Mouse (Mus musculus) MEL-GATA-1-ER (cell line): ENCODE measurements around the gene Mrtfb.
"Not testable (repeated sequence)": the region's sequence is repeated elsewhere in the genome, so short reads cannot be mapped to it uniquely, and the experiment has no call there.

Experiments
- DNase-seq: peaks from one replicate; pipeline ENCODE4 v3.0.0-alpha.2; 2012; ENCODE audit warnings: low read depth; ENCODE audit errors: extremely low read depth

Gene Mrtfb

DNA sequence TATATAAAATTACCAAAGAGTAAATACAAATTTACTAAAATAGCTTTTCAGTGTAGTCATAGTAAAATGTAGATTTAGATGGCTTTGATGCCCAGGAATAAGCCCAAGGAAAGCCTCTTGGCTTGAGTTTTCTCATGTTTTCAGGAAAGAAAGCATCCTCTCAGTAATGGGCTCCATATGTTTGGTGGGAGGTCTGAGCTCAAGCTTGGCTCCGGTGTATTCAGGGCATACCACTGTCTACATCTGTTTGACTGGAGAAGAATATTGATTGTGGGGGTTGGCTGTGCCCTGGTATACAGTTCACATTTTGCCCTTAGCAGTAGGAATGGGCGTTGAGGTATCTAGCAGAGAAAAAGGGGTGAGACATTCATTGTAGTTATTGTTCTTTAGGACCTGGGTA lies 13.1 kb downstream of the Mrtfb start:
- no peak for DNase-seq

DNA sequence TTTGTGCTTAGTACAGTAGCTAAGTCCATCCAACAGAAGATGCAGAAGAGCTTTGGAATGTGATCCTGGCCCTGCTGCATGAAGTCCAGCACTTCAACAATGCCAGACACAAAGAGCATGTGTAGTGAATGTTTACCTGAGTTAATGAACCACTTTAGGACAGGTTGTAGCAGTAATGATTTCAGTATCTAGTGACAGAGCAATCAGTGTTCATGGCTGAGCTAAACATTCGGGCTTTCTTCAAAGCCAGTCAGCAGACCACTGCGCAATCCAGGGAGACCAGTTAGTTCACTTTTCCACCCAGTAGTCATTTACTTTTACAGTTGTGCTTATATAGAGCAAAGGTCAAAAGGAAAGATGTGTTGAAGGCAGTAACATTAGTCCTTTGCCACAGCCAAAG lies 20.0 kb downstream of the Mrtfb start:
- DNase-seq = no peak

DNA sequence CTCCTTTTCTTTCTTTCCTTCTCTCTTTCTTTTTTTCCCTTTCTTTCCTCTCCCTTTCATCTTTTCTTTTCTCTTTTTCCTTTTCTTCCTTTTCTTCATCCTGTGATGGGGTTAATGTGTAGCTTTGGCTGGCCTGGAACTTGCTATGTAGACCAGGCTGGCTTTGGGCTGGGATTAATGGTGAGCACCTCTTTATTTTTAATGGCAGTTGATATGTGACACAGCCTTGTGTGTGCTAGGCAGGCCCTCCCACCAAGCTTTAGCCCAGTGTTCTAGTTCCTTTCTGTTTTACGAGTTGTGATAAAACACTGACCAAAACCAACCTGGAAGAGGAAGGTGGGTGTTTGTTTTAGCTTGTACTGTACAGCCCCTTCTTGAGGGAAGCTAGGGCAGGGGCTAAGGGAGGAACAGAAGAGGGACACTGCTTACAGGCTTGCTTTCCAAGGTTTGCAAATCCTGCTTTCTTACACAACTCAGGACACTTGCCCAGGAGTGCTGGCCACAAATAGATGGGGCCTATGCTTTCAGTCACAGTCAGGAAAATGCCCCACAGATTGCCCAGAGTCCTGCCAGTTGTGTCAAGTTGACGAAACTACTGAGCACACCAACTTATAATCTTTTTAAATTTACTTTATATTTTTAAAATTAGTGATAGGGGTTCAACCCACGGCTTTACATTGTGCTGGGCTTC lies 20.6 kb downstream of the Mrtfb start:
- no peak for DNase-seq

DNA sequence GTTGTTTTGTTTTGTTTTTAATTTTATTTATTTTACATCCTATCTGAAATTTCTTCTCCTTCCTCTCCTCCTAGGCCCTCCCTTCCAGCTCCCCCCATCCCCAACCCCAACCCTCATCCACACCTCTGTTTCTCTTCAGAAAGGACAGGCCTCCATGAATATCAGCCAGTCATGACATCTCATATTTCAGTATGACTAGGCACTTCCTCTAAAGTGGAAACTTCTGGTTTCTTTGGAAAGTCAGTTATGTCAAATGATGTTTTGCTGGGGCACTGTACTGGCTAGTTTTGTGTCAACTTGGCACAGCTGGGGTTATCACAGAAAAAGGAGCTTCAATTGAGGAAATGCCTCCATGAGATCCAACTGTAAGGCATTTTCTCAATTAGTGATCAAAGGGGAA lies 30.1 kb downstream of the Mrtfb start:
- peak; percentile 12 for DNase-seq

DNA sequence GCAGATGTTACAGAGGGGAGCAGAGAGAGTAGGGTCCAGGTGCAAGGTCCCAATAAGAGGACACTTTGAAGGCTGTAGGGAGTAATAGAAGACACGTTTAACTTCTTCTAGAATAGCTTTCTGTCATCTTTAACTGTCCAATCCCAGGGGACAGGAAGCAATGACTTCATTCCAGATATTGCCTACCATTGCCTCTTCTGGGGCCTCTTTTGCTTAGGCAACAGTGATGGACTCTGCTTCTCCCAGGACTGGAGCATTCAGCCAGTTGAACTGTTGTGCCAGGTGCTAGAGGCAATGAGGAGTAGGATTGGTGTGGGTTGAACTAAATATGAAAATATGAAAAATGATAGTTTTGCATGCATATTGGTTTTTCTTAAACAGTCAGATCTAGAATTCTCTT lies 41.6 kb downstream of the Mrtfb start:
- no peak for DNase-seq

DNA sequence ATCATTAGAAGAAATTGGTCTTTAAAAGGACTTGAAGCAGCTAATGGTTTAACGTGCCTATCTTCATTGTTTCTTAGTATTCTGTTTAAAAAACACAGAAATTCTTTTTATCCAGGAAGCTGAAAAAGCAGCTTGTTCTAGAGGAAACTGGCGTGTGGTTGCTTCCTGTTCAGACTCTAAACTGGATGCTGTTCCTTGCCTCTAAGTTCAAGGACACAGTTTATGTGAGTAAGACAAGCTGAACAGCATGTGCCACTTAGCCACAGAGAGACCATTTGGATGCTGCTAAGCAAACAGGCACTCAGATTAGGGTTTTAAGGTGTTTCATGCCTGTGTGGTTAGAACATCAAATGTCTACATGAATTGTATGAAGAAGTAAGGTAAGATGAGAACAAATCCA lies 42.7 kb downstream of the Mrtfb start:
- DNase-seq = no peak

DNA sequence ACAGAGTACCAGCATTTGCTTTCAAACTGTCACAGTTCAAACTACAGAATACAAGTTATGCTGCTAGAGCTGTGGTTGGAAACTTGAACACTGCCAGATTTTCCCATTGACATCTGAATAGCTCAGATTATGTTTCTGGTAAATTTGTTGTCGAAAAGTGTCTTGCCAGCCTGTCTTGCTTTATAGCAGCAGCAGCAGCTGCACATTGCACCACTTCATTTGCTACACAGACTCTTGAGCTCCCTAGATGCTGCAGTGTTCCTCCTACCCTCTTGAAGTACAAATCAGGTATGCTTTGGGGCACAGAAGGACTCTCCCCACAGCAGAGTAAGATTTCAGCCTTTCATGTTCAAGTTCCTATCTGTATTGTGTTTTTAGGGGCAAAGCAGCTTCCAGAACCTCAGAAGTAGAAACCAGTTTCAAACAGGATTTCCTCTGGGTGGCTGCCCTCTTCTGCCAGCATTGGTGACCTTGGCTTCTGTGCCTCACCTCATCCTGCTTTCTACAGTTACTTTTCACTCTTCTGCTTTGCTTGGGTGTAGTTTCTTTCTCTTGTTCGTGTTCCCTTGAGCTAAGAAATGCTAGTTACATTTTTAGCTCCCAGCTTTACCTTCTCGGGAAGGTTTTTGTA lies 49.9 kb downstream of the Mrtfb start:
- no peak for DNase-seq

DNA sequence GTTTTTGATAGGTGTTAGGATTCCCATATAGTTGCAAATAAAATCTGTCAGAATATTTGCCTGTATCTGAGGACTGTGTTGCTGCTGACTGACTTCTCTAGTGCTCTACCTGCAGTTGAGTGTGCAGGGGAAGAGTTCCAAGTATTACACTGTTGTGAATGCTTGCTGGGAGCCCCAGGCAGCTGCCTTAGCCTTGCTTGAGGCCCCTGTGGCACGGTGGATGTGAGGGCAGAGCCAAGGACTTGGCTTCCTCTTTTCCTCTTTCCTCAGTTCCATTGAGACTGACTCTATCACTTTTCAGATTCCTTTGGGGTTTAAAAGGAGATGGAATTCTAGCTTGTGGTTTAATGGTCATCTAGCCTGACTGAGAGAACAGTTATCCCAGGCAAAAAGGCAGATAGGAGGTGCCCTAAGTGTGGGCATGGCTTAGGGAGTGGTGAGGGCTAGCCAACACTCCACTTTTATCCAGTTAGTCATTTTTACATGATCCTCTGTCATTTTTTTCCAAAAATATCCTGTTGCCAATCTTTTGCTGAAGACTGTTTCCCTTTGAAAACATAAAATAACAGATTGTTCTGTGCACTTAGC lies 53.9 kb downstream of the Mrtfb start:
- DNase-seq = no peak

DNA sequence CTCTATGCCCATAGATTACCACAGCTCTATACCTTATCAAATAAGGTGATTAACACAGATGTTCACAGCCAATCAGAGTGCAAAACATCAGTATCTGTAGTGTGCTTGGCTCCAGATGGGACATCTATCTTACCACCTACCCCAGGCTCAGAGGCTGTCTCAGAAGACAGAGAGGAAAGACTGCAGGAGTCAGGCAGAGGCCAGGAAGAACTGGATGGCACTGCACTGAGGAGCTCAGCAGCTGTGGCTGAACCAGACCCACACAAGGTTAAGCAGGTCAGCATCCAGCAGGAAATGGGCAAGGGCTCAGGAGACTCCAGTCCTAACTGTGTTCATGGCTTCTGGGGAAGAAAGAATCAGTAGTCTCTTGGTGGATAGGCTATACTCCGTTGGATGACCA lies 55.1 kb downstream of the Mrtfb start:
- no peak for DNase-seq

DNA sequence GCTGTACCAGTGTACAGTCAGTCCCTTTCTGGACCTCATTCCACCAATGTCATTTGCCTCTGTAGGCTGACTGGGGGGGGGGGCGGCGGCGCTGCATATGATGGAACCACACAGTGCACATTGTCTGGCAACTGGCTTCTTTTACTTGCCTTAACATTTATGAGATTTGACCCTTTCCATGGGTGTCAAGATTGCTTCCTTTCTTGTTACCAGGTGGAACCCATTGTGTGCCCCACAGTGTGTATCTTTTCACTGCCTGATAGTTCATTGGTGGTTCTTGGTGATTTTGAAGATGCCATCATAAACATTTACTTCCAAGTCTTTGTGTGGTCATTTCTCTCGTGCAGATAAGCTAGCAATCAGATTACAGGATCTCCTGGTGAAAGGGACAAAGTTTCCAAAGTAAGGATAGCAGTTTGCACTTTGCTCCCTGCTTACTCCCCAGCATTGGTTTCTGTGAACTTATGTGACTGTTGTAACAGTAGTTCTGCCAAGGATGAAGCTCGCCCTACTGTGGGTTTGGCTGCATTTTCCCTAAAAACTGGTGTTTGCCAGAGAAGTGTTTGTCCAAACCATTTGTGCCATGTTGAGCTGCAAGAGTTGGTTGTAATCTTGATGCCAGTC lies 56.9 kb downstream of the Mrtfb start:
- DNase-seq = no peak

DNA sequence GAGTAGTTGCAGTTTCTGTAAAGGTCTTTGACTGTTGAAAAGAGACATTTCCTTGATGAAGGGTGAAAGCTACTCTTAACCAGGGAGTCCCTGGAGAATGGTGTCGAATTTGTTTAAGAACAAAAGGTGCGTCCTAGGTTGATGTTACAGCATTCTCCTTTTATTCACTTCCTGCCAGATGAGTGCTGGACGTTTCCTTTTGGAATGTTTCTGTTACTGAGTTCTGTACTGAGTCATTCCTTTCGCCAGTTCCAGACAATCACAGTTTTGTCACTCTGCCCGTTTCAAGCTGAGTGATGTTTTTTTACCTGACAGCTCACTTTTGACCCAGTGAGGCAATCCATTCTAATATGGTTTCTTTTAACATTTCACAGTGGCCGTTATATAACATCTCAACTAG lies 67.5 kb downstream of the Mrtfb start:
- DNase-seq = no peak

DNA sequence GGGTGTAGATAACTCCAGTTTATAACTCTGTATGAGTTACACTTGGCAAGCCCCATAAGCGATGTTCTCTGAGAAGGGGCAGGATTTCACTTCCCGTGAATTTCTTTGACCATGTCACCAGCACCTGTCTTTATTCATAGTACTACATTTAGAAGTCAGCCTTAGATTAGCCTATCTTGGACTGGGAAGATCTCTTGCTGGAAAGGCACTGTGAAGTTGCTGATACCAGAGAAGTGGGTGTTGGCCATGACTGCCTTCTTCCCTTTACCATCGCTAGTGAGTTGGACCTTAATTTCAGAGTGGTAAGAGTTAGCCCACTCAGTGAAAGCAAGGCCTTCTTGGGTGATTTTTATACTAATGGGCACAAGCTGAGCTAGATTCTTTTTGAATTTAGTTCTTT lies 70.3 kb downstream of the Mrtfb start:
- no peak for DNase-seq

DNA sequence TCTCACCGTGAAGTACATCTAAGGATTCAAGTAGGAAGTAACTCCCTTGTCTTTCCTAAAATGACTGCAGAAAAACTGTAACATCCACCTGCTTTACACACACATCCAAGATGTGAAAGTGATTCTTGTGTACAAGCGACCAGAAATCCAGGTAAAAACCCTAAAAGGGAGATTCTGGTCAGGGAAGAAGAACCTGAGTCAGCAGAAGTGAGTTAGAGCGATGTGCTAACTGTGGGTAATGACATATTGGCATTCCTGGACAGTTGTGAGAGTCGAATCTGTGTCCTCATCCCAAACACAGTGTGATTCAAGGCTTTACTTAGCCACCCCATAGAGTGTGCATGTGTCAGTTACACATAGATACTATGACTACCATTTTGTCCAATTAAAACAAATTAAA lies 72.4 kb downstream of the Mrtfb start:
- DNase-seq = no peak

DNA sequence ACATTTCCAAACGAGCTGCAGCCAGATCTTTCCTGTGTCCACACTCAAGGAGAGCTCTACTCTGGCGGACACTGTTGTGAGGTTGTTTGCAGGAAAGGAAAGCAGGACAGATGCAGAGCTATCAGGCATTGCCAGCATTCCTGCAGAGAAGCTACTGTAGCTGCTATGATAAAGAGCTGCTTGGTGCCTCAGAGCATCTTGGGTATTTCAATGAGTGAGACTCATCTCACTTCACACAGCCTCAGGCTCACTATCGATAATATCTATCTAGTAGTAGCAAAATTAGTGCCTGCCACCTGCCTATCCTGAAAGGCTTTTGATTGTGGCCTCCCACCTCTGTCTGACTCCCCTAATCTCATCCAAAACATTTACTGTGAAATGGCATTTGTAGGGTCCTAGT lies 73.4 kb downstream of the Mrtfb start:
- no peak for DNase-seq

DNA sequence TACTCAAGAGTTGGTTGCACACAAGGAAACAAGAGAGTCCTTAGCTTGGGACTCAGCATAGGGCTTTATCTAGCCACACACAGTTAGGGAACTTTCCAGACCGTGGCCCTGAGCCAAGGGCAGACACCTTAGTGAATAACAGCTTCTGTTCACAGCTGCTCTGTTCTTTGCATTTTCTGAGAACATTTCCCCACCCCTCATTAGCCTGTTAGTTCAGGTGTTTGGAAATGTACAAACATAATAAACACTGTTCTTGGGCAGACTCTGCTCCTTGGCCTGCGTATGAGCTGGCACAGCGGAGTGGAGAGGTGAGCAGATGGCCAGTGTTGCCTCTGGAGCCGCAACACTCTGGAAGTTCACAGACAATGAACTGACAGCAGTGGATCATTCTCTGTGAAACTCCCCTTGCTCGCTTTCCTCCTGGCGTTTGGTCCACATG lies 74.0 kb downstream of the Mrtfb start:
- peak; percentile 36 for DNase-seq

DNA sequence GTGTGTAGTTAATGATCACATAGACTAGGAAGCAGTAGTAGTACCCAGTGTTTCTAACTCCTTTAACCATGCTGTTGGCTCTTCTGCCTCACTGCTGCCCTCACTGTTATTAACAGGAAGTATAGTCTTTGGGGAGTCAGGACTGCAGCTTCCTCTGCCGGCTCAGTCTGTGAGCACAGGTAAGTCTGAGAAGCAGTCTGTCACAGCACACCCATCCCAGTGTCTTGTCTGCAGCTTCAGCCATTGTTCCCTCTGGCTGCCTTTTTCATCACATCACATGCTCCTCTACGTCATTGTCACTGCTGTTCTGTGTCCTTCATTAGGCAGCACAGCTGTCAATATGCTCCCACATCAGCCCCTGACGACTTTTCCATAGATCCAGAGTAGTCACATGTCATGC lies 75.6 kb downstream of the Mrtfb start:
- DNase-seq = no peak

DNA sequence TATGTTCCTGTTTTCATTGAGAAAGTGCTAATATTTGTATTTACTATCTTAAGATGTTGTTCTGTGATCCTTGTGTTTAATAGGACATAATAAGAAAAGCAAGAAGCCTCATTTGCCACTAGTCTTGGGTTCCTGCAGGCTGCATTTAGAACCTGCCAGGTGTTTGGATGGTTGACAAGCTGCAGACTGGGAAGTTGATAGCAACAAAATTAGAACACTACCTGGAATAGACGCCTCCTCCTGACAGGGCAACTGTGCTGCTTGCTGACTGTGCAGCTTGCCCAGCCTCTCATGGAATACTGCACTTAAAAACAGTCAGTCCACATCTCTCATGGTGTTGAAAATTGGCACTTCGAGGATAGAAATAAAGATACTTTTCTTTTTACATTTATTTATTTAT lies 76.3 kb downstream of the Mrtfb start:
- DNase-seq = no peak

DNA sequence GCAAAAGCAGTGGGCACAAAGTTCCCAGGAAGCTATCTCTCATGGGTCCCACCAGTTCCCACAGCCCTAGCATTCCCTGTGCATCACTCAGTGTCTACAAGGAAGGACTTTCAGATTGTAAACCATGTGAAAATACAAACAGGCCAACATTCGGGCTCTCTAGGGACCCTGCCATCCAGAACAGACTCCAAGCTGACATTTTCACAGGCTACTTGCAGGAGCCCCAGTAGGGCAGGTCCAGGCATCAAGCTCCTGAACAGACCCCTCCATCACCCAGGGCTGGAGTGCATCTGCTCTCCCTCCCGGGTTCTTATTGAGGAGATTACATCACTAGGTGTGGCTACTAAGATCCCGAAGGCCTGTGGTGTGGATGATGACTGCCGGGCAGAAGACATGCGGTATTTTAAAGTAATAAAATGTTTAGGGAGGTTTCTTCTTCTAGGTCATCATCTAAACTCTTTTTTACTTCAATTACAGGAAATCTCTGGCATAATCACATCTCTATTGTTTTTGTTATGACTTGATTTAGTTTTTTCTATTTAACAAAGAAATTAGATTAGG lies 77.6 kb downstream of the Mrtfb start:
- no peak for DNase-seq

DNA sequence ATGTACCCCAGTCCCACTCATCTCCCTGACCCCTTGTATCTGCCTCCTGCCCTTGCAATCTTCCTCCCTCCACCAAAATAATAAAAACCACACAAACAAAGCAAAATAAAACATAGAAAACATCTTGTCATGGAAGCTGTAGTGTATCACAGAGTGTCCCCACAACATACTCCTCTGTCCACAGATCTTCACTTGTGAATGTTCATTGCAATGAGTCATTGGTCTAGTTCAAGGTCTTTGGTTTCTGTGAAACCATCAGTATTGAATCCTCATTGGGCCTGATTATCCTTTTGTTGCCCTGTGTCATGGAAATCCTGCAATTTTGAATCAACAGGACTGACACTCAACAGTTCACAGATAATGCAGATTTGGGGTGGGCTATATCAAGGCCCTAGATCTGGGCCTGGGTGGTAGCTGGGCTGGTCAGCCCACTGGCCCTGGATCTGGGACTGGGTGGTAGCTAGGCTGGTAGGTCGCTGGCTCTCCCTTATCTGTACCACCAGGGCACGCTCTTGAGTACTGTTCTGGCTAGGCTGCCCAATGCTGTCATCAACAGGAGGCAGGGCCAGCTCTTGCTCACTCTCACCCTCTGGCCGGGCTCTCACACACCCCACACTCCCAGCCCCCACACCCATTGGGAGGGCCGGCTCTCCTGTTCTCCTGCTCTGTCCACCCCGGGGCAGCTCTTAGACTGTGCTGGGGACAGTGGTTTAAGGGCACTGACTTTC lies 80.4 kb downstream of the Mrtfb start:
- no peak for DNase-seq

DNA sequence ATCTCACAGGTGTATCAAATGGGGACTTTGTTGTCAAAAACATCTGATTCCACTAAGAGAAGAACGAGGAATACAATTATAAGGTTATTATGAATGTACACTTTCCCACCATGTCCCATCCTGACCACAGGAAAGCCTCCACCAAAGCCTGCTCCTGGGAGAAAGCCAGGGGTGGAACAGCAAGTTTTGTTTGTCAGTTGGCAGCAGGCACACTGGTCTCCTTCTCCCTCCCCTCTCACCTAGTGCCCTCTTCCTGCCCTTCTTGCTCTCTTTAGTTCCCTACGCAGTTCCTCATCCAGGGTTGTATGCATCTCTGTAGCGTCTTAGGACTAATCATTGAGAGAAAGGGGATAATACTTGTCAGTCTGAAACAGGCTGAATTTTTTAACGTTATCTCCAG lies 81.8 kb downstream of the Mrtfb start:
- DNase-seq = no peak

DNA sequence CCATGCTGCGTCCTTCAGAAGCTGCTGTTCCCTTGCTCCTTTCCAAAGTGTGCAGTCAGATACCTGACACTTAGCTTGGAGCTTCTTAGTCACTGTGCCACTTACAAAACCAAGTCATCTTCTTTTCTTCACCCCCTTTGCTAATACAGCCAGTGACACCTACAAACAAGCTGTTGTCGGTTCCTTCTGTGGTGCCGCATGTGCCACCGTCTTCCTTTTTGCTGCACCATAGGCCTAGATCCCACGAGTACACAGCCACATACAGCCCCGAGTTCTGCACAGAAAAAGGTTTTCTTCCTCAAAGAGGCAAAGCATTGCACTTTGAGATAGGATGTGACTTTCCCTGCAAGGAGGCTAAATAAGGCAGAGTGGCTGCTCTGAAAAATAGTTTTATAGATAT lies 83.2 kb downstream of the Mrtfb start:
- DNase-seq = no peak

DNA sequence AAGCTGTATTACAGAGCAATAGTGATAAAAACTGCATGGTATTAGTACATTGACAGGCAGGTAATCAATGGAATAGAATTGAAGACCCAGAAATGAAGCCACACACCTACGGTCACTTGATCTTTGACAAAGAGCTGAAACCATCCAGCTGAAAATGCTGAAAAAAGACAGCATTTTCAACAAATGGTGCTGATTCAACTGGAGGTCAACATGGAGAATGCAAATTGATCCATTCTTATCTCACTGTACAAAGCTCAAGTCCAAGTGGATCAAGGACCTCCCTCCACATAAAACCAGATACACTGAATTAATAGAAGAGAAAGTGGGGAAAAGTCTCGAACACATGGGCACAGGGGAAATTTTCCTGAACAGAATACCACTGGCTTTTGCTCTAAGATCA lies 89.5 kb downstream of the Mrtfb start:
- DNase-seq = not testable (repeated sequence)
